Mouse (Mus musculus) kidney, embryonic 15.5 days (tissue): ENCODE measurements around the gene Mamdc4. TPM values are rescaled to one million over a fixed set of nuclear protein-coding genes. Genes with fewer than 3 reads are reported as not detected.
"Not testable (repeated sequence)": the region's sequence is repeated elsewhere in the genome, so short reads cannot be mapped to it uniquely, and the experiment has no call there.

ENCODE experiments used
- ATAC-seq: fragments of 200-750 bp; cut with Nextera tagmentation; replicated peaks from 2 replicates; pipeline ENCODE4 v1.8.0; 2017; ENCODE audit warnings: moderate TSS enrichment; ENCODE audit not compliant: low FRiP score
- H3K27ac ChIP-seq: fragments of 300-500 bp; sonication (generic); 2 replicates; pipeline ENCODE4 v1.5.1; 2015; ENCODE audit warnings: mild to moderate bottlenecking, inconsistent platforms
- H3K27me3 ChIP-seq: fragments of 300-500 bp; sonication (generic); 2 replicates; pipeline ENCODE4 v1.6.1; 2015; ENCODE audit warnings: inconsistent platforms
- H3K36me3 ChIP-seq: fragments of 300-500 bp; sonication (generic); 2 replicates; pipeline ENCODE4 v1.6.1; 2015; ENCODE audit warnings: inconsistent platforms
- H3K4me1 ChIP-seq: fragments of 300-500 bp; sonication (generic); 2 replicates; pipeline ENCODE4 v1.6.1; 2015; ENCODE audit warnings: inconsistent platforms
- H3K4me2 ChIP-seq: fragments of 300-500 bp; sonication (generic); 2 replicates; pipeline ENCODE4 v1.6.1; 2015; ENCODE audit warnings: moderate library complexity, mild to moderate bottlenecking, inconsistent platforms
- H3K4me3 ChIP-seq: fragments of 300-500 bp; sonication (generic); replicated peaks from 2 replicates; pipeline ENCODE4 v1.5.1; 2015; ENCODE audit warnings: mild to moderate bottlenecking, inconsistent platforms
- H3K9ac ChIP-seq: fragments of 300-500 bp; sonication (generic); 2 replicates; pipeline ENCODE4 v1.6.1; 2015; ENCODE audit warnings: mild to moderate bottlenecking, inconsistent platforms
- H3K9me3 ChIP-seq: fragments of 300-500 bp; sonication (generic); replicated peaks from 2 replicates; pipeline ENCODE4 v1.6.1; 2016; ENCODE audit warnings: inconsistent platforms
- WGBS: fragments of 180-500 bp; shearing (Covaris S2); methylation state at CpG from one replicate; pipeline ENCODE4 v1.1.7; 2015; ENCODE audit warnings: mixed read lengths; 5-methylcytosine and 5-hydroxymethylcytosine counted together
- polyA plus RNA-seq: library from polyadenylated mRNA; unstranded; fragments of >200 nt; fragmentation: Nextera tagmentation; extraction: Ambion mirVana; gene quantifications from 2 replicates; pipeline ENCODE4 v1.2.1, GENCODE M21; 2015

Gene Mamdc4
- polyA plus RNA-seq, 1 experiment from 2014 or later: 10.1 TPM

DNA sequence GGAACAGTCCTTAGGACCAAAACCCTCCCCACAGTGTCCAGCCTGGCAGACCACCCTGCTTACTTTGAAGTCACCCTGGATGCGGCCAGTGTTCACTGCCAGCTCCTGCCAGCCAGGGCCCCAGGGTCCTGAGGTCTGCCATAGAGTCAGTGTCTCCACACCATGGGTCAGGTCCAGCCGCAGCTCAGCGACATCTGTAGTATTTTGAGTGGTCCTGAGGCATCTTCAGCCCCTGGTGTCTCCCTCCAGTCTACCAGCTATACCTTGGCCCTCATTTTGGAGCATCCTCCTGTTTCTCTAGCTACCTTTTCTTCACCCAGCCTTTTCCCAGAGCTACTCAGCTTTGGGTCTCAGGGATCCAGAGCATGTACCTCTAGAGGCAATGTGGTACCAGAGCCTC lies 5.3 kb downstream of the Mamdc4 start:
- Histone ChIP-seq H3K36me3 (peaks cover 86% of the 10 kb centered on the region), H3K9ac (no peak overlapping the region), H3K4me1 (peaks cover 15% of the 10 kb centered on the region), H3K27ac (no peak overlapping the region), H3K27me3 (no peaks in the 10 kb centered on the region), H3K4me2 (no peak overlapping the region), H3K4me3 (no peak overlapping the region), H3K9me3 (no peaks in the 10 kb centered on the region)
- ATAC-seq: no peak
- 88% methylated on average over 3 of the region's 3 CpGs for WGBS

DNA sequence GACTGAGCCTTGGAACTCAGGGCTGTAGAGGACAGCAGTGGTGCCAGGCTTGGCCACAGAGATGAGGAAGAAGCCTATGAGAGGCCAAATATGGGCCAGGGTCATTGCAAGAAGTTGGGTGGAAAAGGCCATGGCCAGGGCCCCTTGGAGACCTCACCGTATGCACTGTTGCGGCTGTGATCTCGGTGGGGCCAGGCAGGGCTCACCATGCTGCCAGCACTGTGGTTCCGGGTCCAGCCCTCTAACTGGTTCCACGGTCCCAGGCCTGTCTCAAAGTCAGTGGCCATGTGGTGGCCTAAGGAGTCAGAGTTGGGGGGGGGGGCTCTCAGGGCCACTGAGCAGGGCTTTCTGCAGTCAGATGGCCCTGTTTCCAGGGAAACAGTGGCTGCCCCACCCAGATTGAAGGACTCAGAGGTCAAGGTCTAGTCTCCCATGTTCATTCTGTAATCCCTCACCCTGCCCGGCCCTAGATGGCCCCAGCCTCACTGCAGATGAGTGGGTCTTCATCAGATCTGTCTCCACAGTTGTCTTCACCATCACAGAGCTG lies 6.1 kb downstream of the Mamdc4 start:
- WGBS: 88% methylated on average over 6 of the region's 6 CpGs
- Histone ChIP-seq H3K27me3 (no peaks in the 10 kb centered on the region), H3K4me2 (no peak overlapping the region), H3K36me3 (peaks cover 94% of the 10 kb centered on the region), H3K9me3 (no peaks in the 10 kb centered on the region), H3K4me3 (no peak overlapping the region), H3K4me1 (peaks cover 7% of the 10 kb centered on the region), H3K27ac (no peak overlapping the region), H3K9ac (no peak overlapping the region)
- no peak for ATAC-seq

DNA sequence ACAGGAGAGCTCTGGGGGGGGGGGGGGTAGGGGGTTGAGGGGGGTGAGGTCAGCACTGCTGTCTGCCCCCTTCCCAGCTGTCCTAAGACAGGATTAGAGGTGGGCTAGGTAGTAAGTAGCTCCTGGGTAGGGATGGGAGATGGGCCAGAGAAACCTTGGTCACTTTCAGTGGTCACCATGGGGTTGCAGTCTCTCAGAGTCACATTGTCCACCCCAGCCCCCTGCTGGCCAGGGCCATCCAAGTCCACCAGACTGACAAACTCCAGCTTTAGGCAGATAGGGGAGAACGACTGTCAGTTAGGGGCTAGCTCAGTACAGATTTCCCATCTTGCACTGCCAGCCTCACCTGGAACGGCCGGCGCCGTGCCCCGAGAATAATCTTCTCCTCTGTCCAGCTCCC lies 8.1 kb downstream of the Mamdc4 start:
- no peaks in the 10 kb centered on the region for H3K4me1 ChIP-seq
- no peaks in the 10 kb centered on the region for H3K27me3 ChIP-seq
- H3K9me3 ChIP-seq: no peaks in the 10 kb centered on the region
- no peak for ATAC-seq
- H3K27ac ChIP-seq: no peak overlapping the region
- no peak overlapping the region for H3K4me3 ChIP-seq
- H3K36me3 ChIP-seq: peaks cover 99% of the 10 kb centered on the region
- 86% methylated on average over 6 of the region's 6 CpGs for WGBS
- no peak overlapping the region for H3K4me2 ChIP-seq
- H3K9ac ChIP-seq: no peak overlapping the region

DNA sequence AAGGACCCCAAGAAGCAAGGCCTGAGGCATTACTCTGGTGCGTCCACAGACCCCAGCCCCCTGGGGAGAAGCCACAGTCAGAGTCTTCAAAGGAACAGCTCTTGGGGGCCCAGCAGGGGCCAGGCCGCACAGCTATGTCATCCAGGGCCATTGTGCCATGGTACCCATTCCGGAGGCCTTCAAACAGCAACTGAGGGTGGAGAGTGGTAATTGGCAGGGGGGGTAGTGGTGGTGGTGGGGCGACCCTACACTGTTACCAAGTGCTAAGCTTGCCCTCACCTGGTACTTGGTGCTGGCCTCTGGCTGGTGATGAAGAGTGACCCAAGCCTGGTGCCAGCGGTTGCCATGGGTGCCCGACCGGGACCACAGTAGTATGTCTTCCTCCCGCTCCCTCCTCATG lies 8.9 kb downstream of the Mamdc4 start:
- peaks cover 99% of the 10 kb centered on the region for H3K36me3 ChIP-seq
- H3K27me3 ChIP-seq: no peaks in the 10 kb centered on the region
- no peak overlapping the region for H3K4me3 ChIP-seq
- ATAC-seq: no peak
- H3K9ac ChIP-seq: no peak overlapping the region
- H3K4me2 ChIP-seq: no peak overlapping the region
- WGBS: 91% methylated on average over 8 of the region's 8 CpGs
- no peak overlapping the region for H3K27ac ChIP-seq
- no peaks in the 10 kb centered on the region for H3K9me3 ChIP-seq
- no peaks in the 10 kb centered on the region for H3K4me1 ChIP-seq

DNA sequence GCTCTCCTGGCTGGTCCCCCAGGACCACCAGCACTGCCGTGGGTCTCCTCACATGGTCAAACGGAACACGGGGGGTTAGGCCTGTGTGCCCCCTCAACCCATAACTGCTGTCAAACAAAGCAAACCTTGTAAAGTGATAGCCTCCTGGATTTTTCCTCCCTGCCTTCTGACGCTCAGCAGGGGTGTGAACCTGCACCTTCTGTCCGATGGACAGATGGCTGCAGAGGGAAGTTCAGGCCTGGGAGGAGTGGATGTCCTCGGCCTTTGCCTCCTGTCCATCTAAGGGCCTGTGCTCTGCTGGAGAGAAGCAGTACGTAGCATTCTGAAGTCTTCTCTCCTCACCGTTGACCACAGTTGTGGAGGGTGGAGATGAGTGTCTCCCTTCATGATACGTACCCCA lies 12.7 kb downstream of the Mamdc4 start:
- Histone ChIP-seq H3K4me3 (no peak overlapping the region), H3K4me2 (no peak overlapping the region), H3K9me3 (no peaks in the 10 kb centered on the region), H3K36me3 (peaks cover 71% of the 10 kb centered on the region), H3K9ac (no peak overlapping the region), H3K27ac (no peak overlapping the region), H3K4me1 (peaks cover 18% of the 10 kb centered on the region), H3K27me3 (no peaks in the 10 kb centered on the region)
- 71% methylated on average over 9 of the region's 9 CpGs for WGBS
- no peak for ATAC-seq

DNA sequence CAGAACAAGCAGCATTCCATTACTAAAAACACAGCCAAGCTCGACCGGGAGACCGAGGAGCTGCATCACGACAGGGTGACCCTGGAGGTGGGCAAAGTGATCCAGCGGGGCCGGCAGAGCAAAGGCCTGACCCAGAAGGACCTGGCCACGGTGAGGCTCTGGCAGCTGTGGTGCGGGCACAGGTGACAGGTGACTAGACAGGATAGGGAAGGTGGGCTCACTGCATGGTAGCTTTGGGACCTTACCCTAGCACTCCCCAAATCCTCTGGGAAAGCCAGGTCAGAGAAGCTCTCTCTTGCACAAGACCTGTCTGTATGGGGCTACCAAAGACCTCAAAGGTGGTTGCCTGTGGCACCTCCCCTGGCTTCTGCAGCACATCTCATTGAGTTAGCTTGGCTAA lies 14.1 kb downstream of the Mamdc4 start:
- H3K9me3 ChIP-seq: no peaks in the 10 kb centered on the region
- H3K36me3 ChIP-seq: peaks cover 58% of the 10 kb centered on the region
- H3K9ac ChIP-seq: no peak overlapping the region
- peaks cover 26% of the 10 kb centered on the region for H3K4me1 ChIP-seq
- no peaks in the 10 kb centered on the region for H3K27me3 ChIP-seq
- WGBS: 90% methylated on average over 8 of the region's 8 CpGs
- no peak for ATAC-seq
- no peak overlapping the region for H3K27ac ChIP-seq
- no peak overlapping the region for H3K4me3 ChIP-seq
- no peak overlapping the region for H3K4me2 ChIP-seq

DNA sequence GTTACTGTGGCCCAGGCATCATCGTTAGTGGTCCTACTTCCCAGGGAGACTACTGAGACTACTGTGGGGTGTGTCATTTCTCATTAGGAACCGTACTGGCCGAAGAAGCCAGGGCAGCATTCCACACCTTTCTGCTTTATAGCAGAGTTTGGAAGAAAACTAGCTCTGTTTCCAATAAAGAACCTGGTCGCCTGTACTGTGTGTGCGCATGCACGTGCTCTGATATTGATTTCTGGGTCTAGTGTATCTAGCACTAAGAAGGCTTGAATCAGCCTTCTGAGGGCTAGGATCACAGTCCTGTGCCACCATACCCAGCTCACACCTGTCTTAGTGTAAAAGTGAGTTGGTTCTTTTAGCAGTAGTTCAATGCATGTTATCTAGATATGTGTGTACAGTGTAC lies 15.9 kb downstream of the Mamdc4 start:
- H3K9ac ChIP-seq: peak overlapping the region; percentile 91
- WGBS: 74% methylated on average over 6 of the region's 6 CpGs
- peaks cover 26% of the 10 kb centered on the region for H3K4me1 ChIP-seq
- peak overlapping the region; percentile 86 for H3K4me3 ChIP-seq
- peaks cover 40% of the 10 kb centered on the region for H3K36me3 ChIP-seq
- ATAC-seq: no peak
- H3K9me3 ChIP-seq: no peaks in the 10 kb centered on the region
- no peak overlapping the region for H3K27ac ChIP-seq
- H3K4me2 ChIP-seq: peak overlapping the region; percentile 82
- no peaks in the 10 kb centered on the region for H3K27me3 ChIP-seq

DNA sequence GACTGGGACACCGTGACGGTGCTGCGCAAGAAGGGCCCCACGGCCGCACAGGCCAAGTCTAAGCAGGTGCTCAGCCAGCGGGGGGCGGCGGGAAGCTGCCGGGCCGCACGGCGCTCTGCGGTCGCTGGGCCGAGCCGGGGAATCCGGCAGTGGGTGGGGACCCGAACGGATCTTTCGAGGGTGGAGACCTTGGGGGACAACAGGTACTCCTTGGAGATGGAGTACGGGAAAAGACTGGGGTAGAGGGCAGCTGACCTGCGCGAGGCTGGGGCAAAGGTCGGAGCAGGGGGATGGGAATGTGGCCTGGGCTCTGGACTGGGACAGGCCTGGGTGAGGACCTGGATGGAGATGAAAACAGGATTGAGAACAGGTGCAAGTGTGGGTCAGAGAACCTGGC lies 16.7 kb downstream of the Mamdc4 start:
- H3K36me3 ChIP-seq: peaks cover 32% of the 10 kb centered on the region
- under 1% methylated on average over 24 of the region's 24 CpGs for WGBS
- no peak; the same call in 1 of the 2 replicates for ATAC-seq
- H3K27me3 ChIP-seq: no peaks in the 10 kb centered on the region
- peaks cover 26% of the 10 kb centered on the region for H3K4me1 ChIP-seq
- H3K4me2 ChIP-seq: peak overlapping the region; percentile 82
- peak overlapping the region; percentile 86 for H3K4me3 ChIP-seq
- peak overlapping the region; percentile 85 for H3K27ac ChIP-seq
- H3K9me3 ChIP-seq: no peaks in the 10 kb centered on the region
- peak overlapping the region; percentile 91 for H3K9ac ChIP-seq

DNA sequence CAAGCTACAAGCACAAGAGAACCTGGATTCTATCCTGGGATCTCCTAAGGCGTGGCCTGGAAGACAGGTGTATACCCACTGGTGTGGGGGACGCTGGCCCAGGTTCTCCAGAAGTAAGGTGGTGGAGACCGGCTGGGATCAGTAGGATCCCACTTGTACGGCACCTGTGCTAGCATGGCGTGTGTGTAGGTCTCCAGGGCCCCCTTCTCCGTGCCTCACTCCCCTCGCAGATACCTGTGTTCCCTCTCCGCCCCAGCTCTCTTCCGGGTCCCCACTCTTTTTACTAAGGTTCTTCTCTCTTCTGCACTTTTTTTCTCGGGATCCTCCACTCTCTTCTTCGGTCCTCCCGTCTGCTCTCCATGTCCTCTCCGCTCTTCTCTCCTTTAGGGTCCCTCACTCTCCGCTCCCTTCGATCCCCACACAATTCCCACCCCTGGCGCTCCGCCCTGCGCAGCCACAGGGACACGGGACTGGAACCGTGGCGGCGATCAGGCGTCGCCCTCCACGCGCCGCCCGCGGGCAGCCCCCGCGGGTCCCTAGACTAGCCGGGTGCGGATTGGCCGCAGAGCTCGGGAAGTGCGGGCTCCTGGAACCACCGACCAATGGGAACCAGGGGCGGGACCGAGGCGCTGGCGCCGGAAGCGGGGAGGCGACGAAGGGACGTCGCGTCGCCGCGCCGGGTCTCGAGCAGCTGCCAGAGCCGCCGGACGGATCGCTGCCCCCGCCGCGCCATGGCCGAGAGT lies 17.3 kb downstream of the Mamdc4 start, which contains the start of gene Edf1:
Gene Edf1, plus strand, starts transcription at position 627 of the 743 bp plus-strand sequence.
- no peaks in the 10 kb centered on the region for H3K9me3 ChIP-seq
- ATAC-seq: peak; percentile 98
- under 1% methylated on average over 54 of the region's 61 CpGs for WGBS
- peaks cover 26% of the 10 kb centered on the region for H3K36me3 ChIP-seq
- H3K4me3 ChIP-seq: peak within 1 kb of the TSS; percentile 86
- H3K27ac ChIP-seq: peak within 1 kb of the TSS; percentile 85
- H3K4me1 ChIP-seq: peaks cover 26% of the 10 kb centered on the region
- no peaks in the 10 kb centered on the region for H3K27me3 ChIP-seq
- H3K9ac ChIP-seq: peak within 1 kb of the TSS; percentile 91
- H3K4me2 ChIP-seq: peak within 1 kb of the TSS; percentile 82

DNA sequence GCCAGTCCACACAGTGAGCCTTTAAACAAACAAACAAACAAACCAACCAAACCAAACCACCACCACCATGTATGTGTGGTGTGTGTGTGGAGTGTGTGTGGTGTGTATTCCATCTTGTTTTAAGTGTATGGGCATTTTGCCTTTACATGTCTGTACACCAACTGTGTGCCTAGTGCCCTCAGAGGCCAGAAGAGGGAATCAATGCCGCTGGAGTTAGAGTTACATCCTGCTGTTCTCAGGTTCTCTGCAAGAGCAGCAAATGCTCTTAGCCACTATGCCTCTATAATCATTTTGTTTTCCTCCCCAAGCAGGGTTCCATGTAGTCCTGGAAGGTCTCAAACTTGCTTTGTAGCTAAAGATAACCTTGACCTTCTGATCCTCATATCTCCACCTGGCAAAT lies 18.3 kb downstream of the Mamdc4 start:
- H3K27ac ChIP-seq: no peak overlapping the region
- H3K27me3 ChIP-seq: no peaks in the 10 kb centered on the region
- no peak overlapping the region for H3K4me3 ChIP-seq
- ATAC-seq: no peak
- no peak overlapping the region for H3K9ac ChIP-seq
- H3K36me3 ChIP-seq: peaks cover 15% of the 10 kb centered on the region
- peak overlapping the region; percentile 82; the same call in 1 of the 2 replicates for H3K4me2 ChIP-seq
- WGBS: 48% methylated on average over 1 of the region's 1 CpGs
- peaks cover 26% of the 10 kb centered on the region for H3K4me1 ChIP-seq
- H3K9me3 ChIP-seq: no peaks in the 10 kb centered on the region

DNA sequence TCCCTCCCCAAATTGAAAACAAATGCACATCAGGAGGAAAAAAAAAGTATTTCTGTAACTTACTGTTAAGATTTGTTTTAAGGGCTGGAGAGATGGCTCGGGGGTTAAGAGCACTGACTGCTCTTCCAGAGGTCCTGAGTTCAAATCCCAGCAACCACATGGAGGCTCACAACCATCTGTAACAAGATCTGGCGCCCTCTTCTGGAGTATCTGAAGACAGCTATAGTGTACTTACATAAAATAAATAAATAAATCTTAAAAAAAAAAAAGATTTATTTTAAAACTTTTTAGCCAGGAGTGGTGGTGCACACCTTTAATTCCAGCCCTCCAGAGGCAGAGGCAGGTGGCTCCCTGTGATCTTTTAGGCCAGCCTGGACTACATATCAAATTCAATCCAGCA lies 19.2 kb downstream of the Mamdc4 start:
- H3K4me2 ChIP-seq, H3K36me3 ChIP-seq, H3K9me3 ChIP-seq, H3K27ac ChIP-seq, H3K4me3 ChIP-seq, H3K27me3 ChIP-seq, H3K9ac ChIP-seq, ATAC-seq: not testable (repeated sequence)
- peaks cover 26% of the 10 kb centered on the region for H3K4me1 ChIP-seq
- WGBS: 62% methylated on average over 2 of the region's 2 CpGs

DNA sequence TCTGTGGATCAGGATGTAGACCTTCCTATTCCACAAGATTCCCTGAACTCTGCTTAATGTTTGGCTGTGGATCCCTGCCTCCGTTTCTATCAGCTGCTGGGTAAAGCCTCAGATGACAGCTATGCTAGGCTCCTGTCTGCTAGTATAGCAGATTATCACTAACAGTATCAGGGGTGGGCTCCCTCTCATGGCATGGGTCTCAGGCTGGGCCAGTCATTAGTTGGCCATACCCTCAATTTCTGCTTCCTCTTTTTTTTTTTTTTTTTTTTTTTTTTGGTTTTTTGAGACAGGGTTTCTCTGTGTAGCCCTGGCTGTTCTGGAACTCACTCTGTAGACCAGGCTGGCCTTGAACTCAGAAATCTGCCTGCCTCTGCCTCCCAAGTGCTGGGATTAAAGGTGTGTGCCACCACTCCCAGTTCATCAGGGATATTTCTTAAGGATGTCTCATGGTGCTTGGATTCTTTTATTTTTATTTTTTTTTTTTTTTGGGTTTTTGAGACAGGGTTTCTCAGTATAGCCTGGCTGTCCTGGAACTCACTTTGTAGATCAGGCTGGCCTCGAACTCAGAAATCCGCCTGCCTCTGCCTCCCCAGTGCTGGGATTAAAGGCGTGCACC lies 21.4 kb downstream of the Mamdc4 start:
- not testable (repeated sequence) for H3K4me3 ChIP-seq, H3K9ac ChIP-seq, H3K27ac ChIP-seq, ATAC-seq, H3K36me3 ChIP-seq, H3K4me2 ChIP-seq, H3K27me3 ChIP-seq, H3K9me3 ChIP-seq
- WGBS: 89% methylated on average over 4 of the region's 4 CpGs
- H3K4me1 ChIP-seq: peaks cover 13% of the 10 kb centered on the region
